Mouse (Mus musculus) fibroblast of lung, adult 2 months (primary cell): ENCODE measurements around the gene Fignl1.

Source experiments
- DNase-seq: peaks from one replicate; pipeline ENCODE4 v3.0.0-alpha.2; 2011; ENCODE audit warnings: low read depth

Gene Fignl1

DNA sequence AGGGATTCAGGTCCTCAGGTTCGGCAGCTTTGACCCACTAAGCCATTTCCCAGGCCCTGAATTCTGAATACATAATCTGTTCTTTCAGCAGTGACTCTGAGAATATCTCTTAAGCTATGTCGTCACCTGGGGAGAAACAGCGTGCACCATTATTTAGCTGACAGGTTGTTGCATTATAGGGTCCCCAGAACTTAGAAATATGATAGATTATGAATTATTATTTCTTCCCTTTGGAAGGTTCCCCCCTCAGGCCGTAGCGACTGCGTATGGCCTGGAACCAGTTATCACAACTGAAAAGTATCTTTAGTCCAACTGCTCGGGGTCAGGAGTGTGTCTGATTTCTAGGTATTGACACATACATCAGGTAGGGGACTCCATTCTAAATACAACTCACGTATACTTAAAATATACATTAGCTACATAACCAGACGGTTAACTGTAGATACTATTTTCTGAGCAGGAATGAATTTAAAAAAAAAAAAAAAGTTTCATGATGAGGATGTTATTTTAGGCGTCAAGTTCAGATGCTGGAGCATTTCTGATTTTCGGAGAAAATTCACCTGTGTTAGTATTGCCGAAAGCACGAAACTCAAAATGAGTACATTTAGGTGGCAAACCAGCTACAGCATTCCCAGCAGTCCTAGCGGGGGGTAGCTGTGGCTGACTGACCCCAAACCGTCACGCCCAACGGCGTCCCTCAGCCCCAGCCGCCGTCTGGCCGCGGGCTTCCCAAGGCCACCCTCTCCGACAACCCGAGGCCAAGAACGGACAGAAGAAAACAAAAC is 535 bp downstream of the Fignl1 start:
- no peak for DNase-seq

DNA sequence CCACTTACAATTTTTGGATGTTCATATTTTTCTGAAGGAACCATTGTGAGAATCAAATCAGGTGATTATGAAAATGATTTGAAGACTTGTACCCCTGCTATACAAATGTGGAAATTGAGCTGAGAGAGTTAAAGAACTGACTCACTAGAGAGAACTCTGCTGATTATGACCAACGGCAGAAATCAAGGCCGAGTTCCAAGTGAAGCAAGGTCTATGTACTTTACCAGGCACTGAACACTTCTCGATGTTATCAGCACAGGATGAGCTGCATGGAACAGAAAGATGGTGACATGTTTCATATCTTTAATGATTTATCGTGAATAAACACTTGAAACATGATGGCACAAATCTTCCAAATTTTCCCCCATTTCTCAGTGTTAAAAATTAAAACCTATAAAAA is 2.8 kb downstream of the Fignl1 start:
- no peak for DNase-seq

- no peak for DNase-seq
Measured at GRCm38 (mm10) chr11:11804421-11804820, 4.3 kb downstream of the Fignl1 start.

GRCm38 (mm10) chr11:11801067-11801466 is 7.7 kb downstream of the Fignl1 start:
- no peak for DNase-seq

DNA sequence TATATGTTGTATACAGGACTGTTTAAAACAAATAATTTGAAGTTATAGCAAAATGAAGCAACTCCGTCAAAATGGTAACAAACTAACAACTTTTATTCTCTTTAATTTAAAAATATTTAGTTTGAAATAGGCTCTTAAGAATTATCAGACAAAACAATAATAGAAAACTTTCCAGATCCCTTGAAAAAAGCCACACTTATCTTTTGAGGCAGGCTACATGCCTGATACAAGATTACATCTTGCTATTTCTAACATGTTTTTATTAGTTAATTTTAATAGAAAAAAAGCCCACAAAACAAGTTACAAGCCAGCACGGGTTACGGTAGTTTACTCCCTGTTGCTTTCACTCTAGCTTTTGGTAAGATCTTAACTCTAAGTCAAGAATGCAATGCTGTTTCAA is 8.5 kb downstream of the Fignl1 start:
- DNase-seq = no peak

DNA sequence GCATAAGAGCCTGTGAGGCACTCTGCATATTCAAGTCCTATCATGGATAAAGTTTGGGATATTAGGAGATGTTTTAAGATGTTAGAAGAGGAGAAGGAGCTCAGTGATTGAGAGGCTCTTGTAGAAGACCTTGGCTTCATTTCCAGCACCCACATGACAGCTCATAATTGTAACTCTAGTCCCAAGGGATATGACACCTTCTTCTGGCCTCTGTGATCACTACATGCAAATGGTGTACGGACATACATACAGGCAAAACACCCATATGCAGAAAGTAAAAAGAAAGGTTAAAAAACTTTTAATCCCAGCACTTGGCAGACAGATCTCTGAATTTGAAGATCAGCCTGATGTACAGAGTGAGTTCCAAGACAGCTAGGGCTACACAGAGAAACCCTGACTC is 10.1 kb downstream of the Fignl1 start:
- no peak for DNase-seq

GRCm38 (mm10) chr11:11794626-11795025 is 14.1 kb downstream of the Fignl1 start:
- DNase-seq = no peak

GRCm38 (mm10) chr11:11788521-11788974 is 20.2 kb downstream of the Fignl1 start:
- peak; percentile 72 for DNase-seq

- no peak for DNase-seq
Measured at GRCm38 (mm10) chr11:11785457-11785856, 23.3 kb downstream of the Fignl1 start.

GRCm38 (mm10) chr11:11781728-11782127 is 27.0 kb downstream of the Fignl1 start:
- no peak for DNase-seq

DNA sequence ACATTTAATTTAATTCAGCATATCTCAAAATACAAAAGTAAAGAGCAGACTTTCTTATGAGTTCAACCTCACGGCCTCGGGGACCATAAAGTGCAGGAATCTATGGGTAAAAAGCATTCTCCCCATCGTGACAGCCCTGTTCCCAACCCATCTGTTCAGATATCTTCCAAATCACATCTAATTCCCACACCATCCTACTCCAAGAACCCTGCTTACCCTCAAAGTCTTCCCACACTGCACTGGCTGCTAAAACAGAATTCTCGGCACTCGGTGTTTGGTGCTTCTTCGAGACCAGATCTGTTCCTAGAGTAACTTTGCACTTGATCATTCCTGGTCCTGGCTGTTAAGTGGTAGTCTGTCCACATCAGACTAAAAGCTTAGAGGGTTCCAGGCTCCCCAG is 30.4 kb downstream of the Fignl1 start:
- no peak for DNase-seq

GRCm38 (mm10) chr11:11777796-11778195 is 31.0 kb downstream of the Fignl1 start:
- no peak for DNase-seq

- no peak for DNase-seq
Measured at GRCm38 (mm10) chr11:11777246-11777645, 31.5 kb downstream of the Fignl1 start.

DNA sequence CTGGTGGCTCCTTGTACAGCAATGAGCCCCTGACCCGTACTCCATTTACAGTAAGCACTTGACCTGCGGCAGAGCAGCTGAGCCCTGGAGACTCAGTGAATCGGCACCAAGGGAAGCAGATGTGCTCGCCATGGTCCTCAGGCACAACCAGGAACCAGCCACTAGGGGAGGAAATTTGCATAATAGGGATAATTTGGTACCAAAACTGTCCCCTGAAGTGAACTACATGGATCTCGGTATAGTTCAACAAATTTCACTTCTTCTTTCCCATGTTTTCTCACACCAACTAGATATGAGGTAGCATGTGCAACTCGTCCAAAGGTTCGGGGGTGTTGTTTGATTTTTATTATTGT is 32.0 kb downstream of the Fignl1 start:
- no peak for DNase-seq

DNA sequence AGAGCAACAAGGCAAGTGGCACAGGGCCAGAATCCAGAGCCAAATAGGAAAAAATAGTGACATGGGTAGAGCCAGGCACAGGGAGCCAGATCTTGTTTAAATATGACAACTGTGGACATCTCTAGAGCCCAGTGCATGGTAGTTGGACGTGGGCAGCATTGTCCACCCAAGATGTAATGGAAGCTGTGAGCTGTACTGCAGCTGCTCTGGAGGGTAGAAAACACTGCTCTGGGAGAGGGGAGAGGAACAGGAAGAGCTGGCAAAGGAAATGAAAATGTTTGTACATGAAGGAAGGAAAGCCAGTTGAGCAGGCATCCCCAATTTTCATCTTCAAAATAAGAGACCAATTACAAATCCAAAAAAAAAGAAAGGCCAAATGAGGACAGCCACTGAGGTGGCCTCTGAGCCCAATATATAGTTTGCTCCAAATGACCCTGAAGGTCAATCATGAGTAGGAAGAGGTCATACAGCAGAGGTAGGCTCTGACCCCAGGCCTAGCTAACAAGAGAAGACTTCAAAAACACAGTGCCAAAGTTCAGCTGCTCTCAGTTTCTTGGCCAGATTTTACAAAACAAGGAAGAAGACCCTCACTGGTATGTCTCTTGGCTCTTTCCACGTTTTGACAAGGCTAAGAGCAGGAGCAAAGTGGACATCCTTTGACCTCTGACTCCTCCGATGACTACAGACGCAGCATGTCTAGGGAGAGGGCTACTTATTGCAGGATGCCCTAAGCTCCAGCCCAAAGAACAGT is 32.5 kb downstream of the Fignl1 start:
- DNase-seq = no peak

- DNase-seq = no peak
Measured at GRCm38 (mm10) chr11:11774893-11775292, 33.9 kb downstream of the Fignl1 start.

- DNase-seq = no peak
Measured at GRCm38 (mm10) chr11:11774384-11774783, 34.4 kb downstream of the Fignl1 start.

DNA sequence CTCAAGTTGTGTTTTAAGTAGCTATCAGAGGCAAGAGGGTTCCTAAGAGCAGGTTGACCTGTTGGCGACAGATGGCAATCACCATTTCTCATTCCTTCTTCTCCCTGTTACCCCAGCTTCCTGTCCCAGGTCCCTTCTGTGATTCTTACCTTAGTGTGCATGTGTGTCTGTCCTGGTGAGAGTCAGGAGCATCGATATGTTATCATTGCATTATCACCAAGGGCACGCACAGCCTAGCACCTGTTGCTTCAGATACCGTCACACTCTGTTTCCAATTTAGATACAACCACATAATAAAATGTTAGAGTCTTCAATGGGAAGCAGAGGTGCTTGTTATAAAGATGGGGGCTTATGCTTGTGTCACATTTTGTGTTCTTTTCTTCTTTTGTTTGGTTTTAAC is 36.6 kb downstream of the Fignl1 start:
- DNase-seq = no peak

- DNase-seq = no peak
Measured at GRCm38 (mm10) chr11:11770691-11771090, 38.1 kb downstream of the Fignl1 start.

DNA sequence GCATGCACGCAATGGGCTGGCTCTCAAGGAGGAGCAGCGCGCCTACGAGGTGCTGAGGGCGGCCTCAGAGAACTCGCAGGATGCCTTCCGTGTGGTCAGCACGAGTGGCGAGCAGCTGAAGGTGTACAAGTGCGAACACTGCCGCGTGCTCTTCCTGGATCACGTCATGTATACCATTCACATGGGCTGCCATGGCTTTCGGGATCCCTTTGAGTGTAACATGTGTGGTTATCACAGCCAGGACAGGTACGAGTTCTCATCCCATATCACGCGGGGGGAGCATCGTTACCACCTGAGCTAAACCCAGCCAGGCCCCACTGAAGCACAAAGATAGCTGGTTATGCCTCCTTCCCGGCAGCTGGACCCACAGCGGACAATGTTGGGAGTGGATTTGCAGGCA is 39.5 kb downstream of the Fignl1 start:
- DNase-seq = no peak

DNA sequence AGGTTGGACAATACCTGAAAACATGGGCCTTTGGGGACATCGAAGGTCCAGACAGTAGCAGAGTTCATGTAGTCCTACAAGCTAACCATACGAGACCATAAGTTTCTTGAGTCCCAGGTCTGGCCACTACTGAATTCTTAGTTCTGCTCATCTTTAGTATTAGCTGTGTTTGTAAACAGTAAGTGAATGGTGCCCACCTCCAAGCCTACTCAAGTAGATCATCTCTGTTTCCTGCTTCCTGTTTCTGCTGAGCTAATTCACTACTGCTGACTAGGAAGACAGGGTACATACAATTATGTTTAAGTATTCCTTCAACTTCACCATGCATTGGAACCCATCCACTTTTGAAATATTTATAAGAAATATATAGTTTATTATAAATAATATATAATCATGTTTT is 40.7 kb downstream of the Fignl1 start:
- DNase-seq = no peak

GRCm38 (mm10) chr11:11766736-11767135 is 42.0 kb downstream of the Fignl1 start:
- DNase-seq = no peak

- DNase-seq = no peak
Measured at GRCm38 (mm10) chr11:11766105-11766504, 42.7 kb downstream of the Fignl1 start.

- no peak for DNase-seq
Measured at GRCm38 (mm10) chr11:11765414-11765813, 43.3 kb downstream of the Fignl1 start.
